Mouse (Mus musculus) embryonic facial prominence, embryonic 15.5 days (tissue): Measurements from ENCODE around the gene Exoc6b. TPM values are rescaled to one million over a fixed set of nuclear protein-coding genes. Genes with fewer than 3 reads are reported as not detected.
"Not testable (repeated sequence)": the region's sequence is repeated elsewhere in the genome, so short reads cannot be mapped to it uniquely, and the experiment has no call there.

ENCODE experiments used
- ATAC-seq: fragments of 200-750 bp; cut with Nextera tagmentation; 2 replicates; pipeline ENCODE4 v1.8.0; 2017; ENCODE audit warnings: low read depth, moderate TSS enrichment; ENCODE audit not compliant: insufficient number of reproducible peaks, low FRiP score, low TSS enrichment
- H3K27ac ChIP-seq: fragments of 300-500 bp; sonication (generic); replicated peaks from 2 replicates; pipeline ENCODE4 v1.5.1; 2015; ENCODE audit warnings: mild to moderate bottlenecking, inconsistent platforms
- H3K27me3 ChIP-seq: fragments of 300-500 bp; sonication (generic); 2 replicates; pipeline ENCODE4 v1.6.1; 2015; ENCODE audit warnings: inconsistent platforms
- H3K36me3 ChIP-seq: fragments of 300-500 bp; sonication (generic); 2 replicates; pipeline ENCODE4 v1.6.1; 2015; ENCODE audit warnings: mild to moderate bottlenecking, inconsistent platforms
- H3K4me1 ChIP-seq: fragments of 300-500 bp; sonication (generic); 2 replicates; pipeline ENCODE4 v1.6.1; 2015; ENCODE audit warnings: inconsistent platforms
- H3K4me2 ChIP-seq: fragments of 300-500 bp; sonication (generic); replicated peaks from 2 replicates; pipeline ENCODE4 v1.6.1; 2015; ENCODE audit warnings: mild to moderate bottlenecking, inconsistent platforms
- H3K4me3 ChIP-seq: fragments of 300-500 bp; sonication (generic); replicated peaks from 2 replicates; pipeline ENCODE4 v1.5.1; 2015; ENCODE audit warnings: mild to moderate bottlenecking, inconsistent platforms
- H3K9ac ChIP-seq: fragments of 300-500 bp; sonication (generic); 2 replicates; pipeline ENCODE4 v1.6.1; 2015; ENCODE audit warnings: inconsistent platforms
- H3K9me3 ChIP-seq: fragments of 300-500 bp; sonication (generic); replicated peaks from 2 replicates; pipeline ENCODE4 v1.6.1; 2016; ENCODE audit warnings: inconsistent platforms
- WGBS: fragments of 180-500 bp; shearing (Covaris S2); methylation state at CpG from one replicate; pipeline ENCODE4 v1.1.7; 2015; 5-methylcytosine and 5-hydroxymethylcytosine counted together
- polyA plus RNA-seq: library from polyadenylated mRNA; unstranded; fragments of >200 nt; fragmentation: Nextera tagmentation; extraction: Ambion mirVana; gene quantifications from 2 replicates; pipeline ENCODE4 v1.2.1, GENCODE M21; 2015

Exoc6b gene
- polyA plus RNA-seq, 1 experiment from 2014 or later: 36.5 TPM

GRCm38 (mm10) chr6:84619166-84619565 is 450.1 kb downstream of the Exoc6b start:
- Histone ChIP-seq H3K4me3 (no peak overlapping the region), H3K9ac (no peak overlapping the region), H3K27ac (no peak overlapping the region), H3K9me3 (no peaks in the 10 kb centered on the region), H3K4me1 (no peaks in the 10 kb centered on the region), H3K27me3 (no peaks in the 10 kb centered on the region), H3K36me3 (peaks cover 17% of the 10 kb centered on the region), H3K4me2 (no peak overlapping the region)
- WGBS: 84% methylated on average over 6 of the region's 6 CpGs
- no peak for ATAC-seq

- H3K36me3 ChIP-seq: peaks cover 17% of the 10 kb centered on the region
- no peak overlapping the region for H3K27ac ChIP-seq
- no peak overlapping the region for H3K9ac ChIP-seq
- no peak for ATAC-seq
- H3K4me3 ChIP-seq: no peak overlapping the region
- 95% methylated on average over 1 of the region's 1 CpGs for WGBS
- no peaks in the 10 kb centered on the region for H3K4me1 ChIP-seq
- no peaks in the 10 kb centered on the region for H3K27me3 ChIP-seq
- H3K4me2 ChIP-seq: no peak overlapping the region
- H3K9me3 ChIP-seq: no peaks in the 10 kb centered on the region
Measured at GRCm38 (mm10) chr6:84617051-84617450, 452.3 kb downstream of the Exoc6b start.

- Histone ChIP-seq H3K9ac (no peak overlapping the region), H3K4me1 (no peaks in the 10 kb centered on the region), H3K9me3 (no peaks in the 10 kb centered on the region), H3K27me3 (no peaks in the 10 kb centered on the region), H3K36me3 (peaks cover 17% of the 10 kb centered on the region), H3K27ac (no peak overlapping the region), H3K4me2 (no peak overlapping the region), H3K4me3 (no peak overlapping the region)
- ATAC-seq: no peak
- WGBS: 91% methylated on average over 1 of the region's 1 CpGs
Measured at GRCm38 (mm10) chr6:84616586-84616985, 452.7 kb downstream of the Exoc6b start.

GRCm38 (mm10) chr6:84613561-84613960 is 455.8 kb downstream of the Exoc6b start:
- Histone ChIP-seq H3K27me3 (no peaks in the 10 kb centered on the region), H3K4me3 (no peak overlapping the region)
- no peak for ATAC-seq

GRCm38 (mm10) chr6:84601136-84601889 is 468.0 kb downstream of the Exoc6b start:
- Histone ChIP-seq H3K9ac (no peak overlapping the region), H3K36me3 (no peaks in the 10 kb centered on the region), H3K4me2 (no peak overlapping the region), H3K27ac (no peak overlapping the region), H3K27me3 (0 out of 2 replicates have a peak, but pooled peaks cover 3% of the 10 kb centered on the region), H3K4me1 (no peaks in the 10 kb centered on the region), H3K9me3 (no peaks in the 10 kb centered on the region), H3K4me3 (no peak overlapping the region)
- 53% methylated on average over 1 of the region's 1 CpGs for WGBS
- no peak for ATAC-seq

More at GRCm38 (mm10) chr6:84613561-84613960, 455.8 kb downstream of the Exoc6b start:
- H3K9ac ChIP-seq: no peak overlapping the region
- no peak overlapping the region for H3K4me2 ChIP-seq
- no peaks in the 10 kb centered on the region for H3K9me3 ChIP-seq
- H3K27ac ChIP-seq: no peak overlapping the region
- H3K4me1 ChIP-seq: no peaks in the 10 kb centered on the region
- 83% methylated on average over 3 of the region's 3 CpGs for WGBS
- H3K36me3 ChIP-seq: 0 out of 2 replicates have a peak, but pooled peaks cover 4% of the 10 kb centered on the region

- not testable (repeated sequence) for H3K4me3 ChIP-seq, ATAC-seq, H3K9me3 ChIP-seq, H3K27ac ChIP-seq, H3K9ac ChIP-seq, H3K36me3 ChIP-seq, H3K27me3 ChIP-seq, H3K4me1 ChIP-seq, H3K4me2 ChIP-seq
- 83% methylated on average over 3 of the region's 3 CpGs for WGBS
Measured at GRCm38 (mm10) chr6:84599296-84599695, 470.0 kb downstream of the Exoc6b start.

GRCm38 (mm10) chr6:84598725-84599124 is 470.6 kb downstream of the Exoc6b start:
- H3K4me2 ChIP-seq: no peak overlapping the region
- H3K27me3 ChIP-seq: 0 out of 2 replicates have a peak, but pooled peaks cover 3% of the 10 kb centered on the region
- 76% methylated on average over 3 of the region's 3 CpGs for WGBS
- no peak for ATAC-seq
- H3K9ac ChIP-seq: no peak overlapping the region
- no peaks in the 10 kb centered on the region for H3K36me3 ChIP-seq
- H3K4me3 ChIP-seq: no peak overlapping the region
- H3K27ac ChIP-seq: no peak overlapping the region
- no peaks in the 10 kb centered on the region for H3K9me3 ChIP-seq
- 0 out of 2 replicates have a peak, but pooled peaks cover 4% of the 10 kb centered on the region for H3K4me1 ChIP-seq

- no peak overlapping the region for H3K9ac ChIP-seq
- ATAC-seq: no peak
- 37% methylated on average over 3 of the region's 3 CpGs for WGBS
- no peak overlapping the region for H3K27ac ChIP-seq
- H3K4me2 ChIP-seq: no peak overlapping the region
- peaks cover 14% of the 10 kb centered on the region; the same call in 1 of the 2 replicates for H3K27me3 ChIP-seq
- H3K36me3 ChIP-seq: no peaks in the 10 kb centered on the region
- H3K4me1 ChIP-seq: peaks cover 13% of the 10 kb centered on the region
- no peaks in the 10 kb centered on the region for H3K9me3 ChIP-seq
- no peak overlapping the region for H3K4me3 ChIP-seq
Measured at GRCm38 (mm10) chr6:84594626-84595025, 474.7 kb downstream of the Exoc6b start.

- Histone ChIP-seq H3K27me3 (peaks cover 19% of the 10 kb centered on the region; the same call in 1 of the 2 replicates), H3K36me3 (no peaks in the 10 kb centered on the region), H3K27ac (no peak within 1 kb of the TSS), H3K4me3 (no peak within 1 kb of the TSS), H3K4me2 (no peak within 1 kb of the TSS), H3K4me1 (peaks cover 21% of the 10 kb centered on the region), H3K9me3 (no peaks in the 10 kb centered on the region), H3K9ac (no peak within 1 kb of the TSS)
- no peak for ATAC-seq
- WGBS: 83% methylated on average over 10 of the region's 10 CpGs
Measured at GRCm38 (mm10) chr6:84593693-84594092, 475.6 kb downstream of the Exoc6b start, which contains the start of gene Cyp26b1. Cyp26b1 (minus strand) TSS chr6:84593908.

- no peak for ATAC-seq
- H3K27me3 ChIP-seq: peaks cover 28% of the 10 kb centered on the region
- WGBS: 50% methylated on average over 6 of the region's 6 CpGs
- H3K36me3 ChIP-seq: no peaks in the 10 kb centered on the region
- no peak overlapping the region for H3K4me2 ChIP-seq
- H3K4me3 ChIP-seq: no peak overlapping the region
- H3K27ac ChIP-seq: no peak overlapping the region
- H3K9me3 ChIP-seq: no peaks in the 10 kb centered on the region
- H3K4me1 ChIP-seq: peaks cover 43% of the 10 kb centered on the region
- no peak overlapping the region for H3K9ac ChIP-seq
Measured at GRCm38 (mm10) chr6:84590961-84591745, 478.2 kb downstream of the Exoc6b start.
